Mouse (Mus musculus): ENCODE results near the gene Gm28043. TPM values are rescaled to one million over a fixed set of nuclear protein-coding genes. Genes with fewer than 3 reads are reported as not detected.

Gm28043 gene
- total and polyA plus RNA-seq, 3 experiments: 1.3 to 3.4 TPM; not detected in 1

- no peaks in the 10 kb centered on the region for H3K9me3 ChIP-seq (replicated peaks; ENCODE audit: insufficient read depth, low read length)
- no peaks in the 10 kb centered on the region for H3K79me2 ChIP-seq (ENCODE audit: control insufficient read depth, insufficient read depth, low read length, poor library complexity)
- no peaks in the 10 kb centered on the region for H3K36me3 ChIP-seq (ENCODE audit: control insufficient read depth in 1 of 2, insufficient read depth in 2 of 2, low read length in 2 of 2)
- H3K9ac ChIP-seq (ENCODE audit: control insufficient read depth, low read depth, low read length, poor library complexity, severe bottlenecking): no peak overlapping the region
- H3K27ac ChIP-seq (ENCODE audit: control insufficient read depth, low read depth, low read length): no peak overlapping the region
- no peak for TF ChIP-seq KAT2A (conservative IDR thresholded peaks at IDR 0.05; ENCODE audit: low read depth, low read length)
- TF ChIP-seq SMC3 (IDR thresholded peaks at IDR 0.05; ENCODE audit: low read depth, low read length): no peak
- TF ChIP-seq MAX (IDR thresholded peaks at IDR 0.05; ENCODE audit: low read length): no peak
- TF ChIP-seq RCOR1 (IDR thresholded peaks at IDR 0.05; ENCODE audit: low read depth, low read length): no peak
- TF ChIP-seq USF1 (IDR thresholded peaks at IDR 0.05; ENCODE audit: low read depth, low read length): no peak
- no peak for TF ChIP-seq ZNF384 (IDR thresholded peaks at IDR 0.05; ENCODE audit: low read depth, low read length)
- no peak for TF ChIP-seq ZMIZ1 (IDR thresholded peaks at IDR 0.05; ENCODE audit: low read depth, low read length)
- TF ChIP-seq TCF12 (IDR thresholded peaks at IDR 0.05; ENCODE audit: low read depth, low read length): no peak
- TF ChIP-seq MYC (IDR thresholded peaks at IDR 0.05; ENCODE audit: low read depth, low read length): no peak
- TF ChIP-seq POLR2AphosphoS5 (IDR thresholded peaks at IDR 0.05; ENCODE audit: borderline replicate concordance, low read depth, low read length): no peak
- no peaks in the 10 kb centered on the region for H3K27me3 ChIP-seq (ENCODE audit: control insufficient read depth in 1 of 2, insufficient read depth in 2 of 2, low read length in 2 of 2)
- no peak overlapping the region for H3K4me3 ChIP-seq (ENCODE audit: control insufficient read depth in 1 of 2, insufficient read depth in 1 of 2, low read depth in 2 of 2, low read length in 2 of 2)
- no peaks in the 10 kb centered on the region for H3K4me1 ChIP-seq (ENCODE audit: control insufficient read depth in 1 of 2, insufficient read depth in 2 of 2, low read length in 2 of 2)
- DNase-seq (ENCODE audit: low read depth, low spot score): no peak
Measured at GRCm38 (mm10) chr17:29736448-29737014, 121.9 kb downstream of the Gm28043 start.

DNA sequence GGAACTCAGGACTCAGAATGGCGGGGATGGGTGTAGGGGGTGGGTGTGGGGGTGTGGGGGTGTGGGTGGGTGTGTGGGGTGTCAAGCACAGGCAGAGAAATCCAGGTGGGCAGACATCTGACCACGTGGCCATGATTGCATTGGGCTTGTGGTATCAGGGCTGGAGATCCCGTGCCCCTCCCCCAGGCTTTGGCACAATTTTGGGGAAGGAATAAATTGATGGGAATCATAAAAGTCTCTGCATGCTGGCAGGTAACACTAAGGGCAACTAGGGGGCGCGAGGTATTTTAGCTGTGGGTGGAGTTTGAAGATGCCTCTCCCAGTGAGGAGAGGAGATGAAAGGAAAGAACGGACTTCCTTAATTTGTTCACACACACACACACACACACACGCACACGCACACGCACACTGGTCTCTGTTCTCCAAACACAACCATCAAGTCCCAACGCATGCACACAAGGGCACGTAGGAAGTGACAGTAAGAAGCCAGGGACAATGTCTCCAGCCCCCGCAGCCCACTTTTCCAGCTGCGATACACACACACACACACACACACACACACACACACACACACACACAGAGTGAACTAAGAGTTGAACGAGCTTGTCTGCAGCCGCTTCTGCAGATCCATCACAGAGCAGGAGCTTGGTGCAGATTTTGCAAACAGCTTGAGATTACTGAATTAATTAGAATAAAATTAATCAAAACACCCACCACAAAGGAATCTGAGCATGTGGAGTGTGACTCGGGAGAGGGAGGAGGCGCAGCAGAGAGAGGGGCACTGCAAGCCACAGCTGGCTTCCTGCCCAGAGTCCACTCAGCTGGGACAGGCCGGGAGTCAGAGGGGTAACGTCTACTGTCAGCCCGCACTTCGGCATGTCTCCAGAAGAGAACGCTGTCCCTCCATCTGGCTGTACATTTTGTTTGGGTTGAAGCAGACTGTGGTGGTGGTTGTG lies 123.5 kb downstream of the Gm28043 start:
- Histone ChIP-seq H3K4me1 (ENCODE audit: control insufficient read depth in 1 of 2, insufficient read depth in 2 of 2, low read length in 2 of 2) (no peaks in the 10 kb centered on the region), H3K27ac (ENCODE audit: control insufficient read depth, low read depth, low read length) (no peak overlapping the region), H3K79me2 (ENCODE audit: control insufficient read depth, insufficient read depth, low read length, poor library complexity) (no peaks in the 10 kb centered on the region), H3K27me3 (ENCODE audit: control insufficient read depth in 1 of 2, insufficient read depth in 2 of 2, low read length in 2 of 2) (peaks cover 0 to 4% of the 10 kb centered on the region in 2 experiments; a peak in 3 of 4 replicates), H3K4me3 (ENCODE audit: control insufficient read depth in 1 of 2, insufficient read depth in 1 of 2, low read depth in 2 of 2, low read length in 2 of 2) (no peak overlapping the region), H3K36me3 (ENCODE audit: control insufficient read depth in 1 of 2, insufficient read depth in 2 of 2, low read length in 2 of 2) (no peaks in the 10 kb centered on the region), H3K9ac (ENCODE audit: control insufficient read depth, low read depth, low read length, poor library complexity, severe bottlenecking) (no peak overlapping the region), H3K9me3 (replicated peaks; ENCODE audit: insufficient read depth, low read length) (no peaks in the 10 kb centered on the region)
- peak; percentile 21 for DNase-seq (ENCODE audit: low read depth, low spot score)
- TF ChIP-seq NELFE (IDR thresholded peaks at IDR 0.05; ENCODE audit: low read depth, low read length): no peak
- TF ChIP-seq MYB (IDR thresholded peaks at IDR 0.05; ENCODE audit: low read depth, low read length): no peak
- no peak for TF ChIP-seq MAZ (IDR thresholded peaks at IDR 0.05; ENCODE audit: low read depth, low read length)
- TF ChIP-seq BHLHE40 (IDR thresholded peaks at IDR 0.05; ENCODE audit: borderline replicate concordance, low read depth, low read length): no peak
- no peak for TF ChIP-seq SIN3A (IDR thresholded peaks at IDR 0.05; ENCODE audit: low read length)
